Comparison of ENCODE assay signal across 13 mouse cellular contexts in genomic region chr15:79285399-79285798, GRCm38 (mm10). TPM values are rescaled to one million over a fixed set of nuclear protein-coding genes. Genes with fewer than 3 reads are reported as not detected.
DNase-seq lines count a peak whose midpoint lies in the region; ATAC-seq and TF ChIP-seq lines count a peak whose summit lies in the region.
"Had no signal": no experiment of that assay in that cellular context is flagged by ENCODE, and none has a peak within 500 bp of the region (broad histone marks: within the 10 kb centered on the region; RNA-seq: fewer than 3 reads in every experiment).

Gene Baiap2l2, minus strand, starts transcription at chr15:79285537.

- 72% methylated on average over 10 of the region's 10 CpGs for WGBS in heart, embryonic 16.5 days
- WGBS in heart, adult 2 months: 89% methylated on average over 10 of the region's 10 CpGs
- WGBS in intestine, postnatal 0 days: 41% methylated on average over 10 of the region's 10 CpGs
- WGBS in liver, postnatal 0 days (ENCODE audit: insufficient replicate concordance): 50% methylated on average over 10 of the region's 10 CpGs

- H3K36me3 ChIP-seq in heart, embryonic 16.5 days (ENCODE audit: control insufficient read depth, insufficient read depth): no peaks in the 10 kb centered on the region
- no peaks in the 10 kb centered on the region for H3K36me3 ChIP-seq in heart, adult 2 months (ENCODE audit: control insufficient read depth, insufficient read depth, low read length)
- H3K36me3 ChIP-seq in intestine, postnatal 0 days (ENCODE audit: control insufficient read depth, insufficient read depth): peaks cover 17% of the 10 kb centered on the region; the same call in 1 of the 2 replicates
- peaks cover 2% of the 10 kb centered on the region; the same call in 1 of the 2 replicates for H3K36me3 ChIP-seq in liver, postnatal 0 days (replicated peaks; ENCODE audit: insufficient read depth, low read length)

- intact Hi-C loops in heart, adult 2 months (cut with DNase I): loop anchor here (5.0 kb wide), 1 partner anchor 38 kb away; no protein-coding TSS in a partner anchor

- no peak for TF ChIP-seq POLR2A in heart, adult 2 months (IDR thresholded peaks at IDR 0.05; ENCODE audit: insufficient read depth, low read depth, low read length)

- no peak for TF ChIP-seq CTCF in heart, adult 2 months (IDR thresholded peaks at IDR 0.05)
- no peak for TF ChIP-seq CTCF in intestine, postnatal 0 days (IDR thresholded peaks at IDR 0.05; ENCODE audit: low read depth)
- TF ChIP-seq CTCF in liver, postnatal 0 days (IDR thresholded peaks at IDR 0.05; ENCODE audit: low read depth): no peak

- no peaks in the 10 kb centered on the region for H3K79me2 ChIP-seq in heart, adult 2 months (replicated peaks; ENCODE audit: control insufficient read depth, insufficient read depth, low read length)

- TF ChIP-seq EP300 in heart, adult 2 months (IDR thresholded peaks at IDR 0.05; ENCODE audit: insufficient read depth, low read depth, low read length): no peak
- no peak for TF ChIP-seq EP300 in liver, postnatal 0 days (IDR thresholded peaks at IDR 0.05; ENCODE audit: low read depth)

- no peak for DNase-seq in heart, adult 2 months
- DNase-seq in kidney, postnatal 25 days: peak; percentile 87 to 94
- DNase-seq in liver, postnatal 0 days: peak; percentile 72
- no peak for DNase-seq in right cerebral cortex, adult 18-20 months
- DNase-seq in embryo, embryonic 10.5 days (ENCODE audit: low spot score): no peak
- DNase-seq in layer of hippocampus, postnatal 25 days (ENCODE audit: extremely low spot score in 1 of 2, low spot score in 1 of 2): no peak
- DNase-seq: adrenal gland, postnatal 14 days; cerebellum, adult 11-12 months had no signal

- peaks cover 5% of the 10 kb centered on the region for H3K4me1 ChIP-seq in heart, embryonic 16.5 days (ENCODE audit: control insufficient read depth, insufficient read depth, low read length)
- H3K4me1 ChIP-seq in heart, adult 2 months (ENCODE audit: control insufficient read depth, insufficient read depth, low read length): no peaks in the 10 kb centered on the region
- peaks cover 18% of the 10 kb centered on the region; the same call in 1 of the 2 replicates for H3K4me1 ChIP-seq in intestine, postnatal 0 days (replicated peaks; ENCODE audit: control insufficient read depth, insufficient read depth, low read length)
- H3K4me1 ChIP-seq in liver, postnatal 0 days (ENCODE audit: insufficient read depth): peaks cover 20% of the 10 kb centered on the region
- H3K4me1 ChIP-seq: midbrain, embryonic 12.5 days; neural tube, embryonic 12.5 days had no signal

- no peak for ATAC-seq in heart, embryonic 16.5 days (replicated peaks; ENCODE audit: extremely low read depth, insufficient read depth, low FRiP score)
- peak; percentile 26 for ATAC-seq in intestine, postnatal 0 days
- peak; percentile 67 for ATAC-seq in liver, postnatal 0 days
- ATAC-seq: inflammation-experienced regulatory T-cells, adult 6 months had no signal

- H3K4me2 ChIP-seq in heart, embryonic 16.5 days (ENCODE audit: low read depth, low read length): no peak within 1 kb of the TSS
- peak within 1 kb of the TSS; percentile 62 for H3K4me2 ChIP-seq in intestine, postnatal 0 days (replicated peaks; ENCODE audit: low read depth)
- peak within 1 kb of the TSS; percentile 42 for H3K4me2 ChIP-seq in liver, postnatal 0 days (ENCODE audit: low read depth, low read length)
- H3K4me2 ChIP-seq: midbrain, embryonic 12.5 days; neural tube, embryonic 12.5 days had no signal

- H3K9me3 ChIP-seq in heart, embryonic 16.5 days (replicated peaks; ENCODE audit: control insufficient read depth, low read length): no peaks in the 10 kb centered on the region
- H3K9me3 ChIP-seq in intestine, postnatal 0 days (ENCODE audit: control insufficient read depth): no peaks in the 10 kb centered on the region
- no peaks in the 10 kb centered on the region for H3K9me3 ChIP-seq in liver, postnatal 0 days (ENCODE audit: low read length)
- H3K9me3 ChIP-seq: midbrain, embryonic 12.5 days; neural tube, embryonic 12.5 days had no signal

- no peak within 1 kb of the TSS for H3K4me3 ChIP-seq in heart, embryonic 16.5 days (ENCODE audit: low read length)
- no peak within 1 kb of the TSS for H3K4me3 ChIP-seq in heart, adult 2 months
- peak within 1 kb of the TSS; percentile 29 for H3K4me3 ChIP-seq in intestine, postnatal 0 days (ENCODE audit: low read depth, low read length)
- no peak within 1 kb of the TSS for H3K4me3 ChIP-seq in liver, postnatal 0 days (ENCODE audit: low read depth, low read length)
- H3K4me3 ChIP-seq: midbrain, embryonic 12.5 days; neural tube, embryonic 12.5 days had no signal

- no peaks in the 10 kb centered on the region for H3K27me3 ChIP-seq in heart, embryonic 16.5 days (ENCODE audit: control insufficient read depth, insufficient read depth, low read length)
- H3K27me3 ChIP-seq in heart, adult 2 months (ENCODE audit: control insufficient read depth, insufficient read depth, low read length): no peaks in the 10 kb centered on the region
- no peaks in the 10 kb centered on the region for H3K27me3 ChIP-seq in intestine, postnatal 0 days (replicated peaks; ENCODE audit: control insufficient read depth, insufficient read depth, low read length)
- no peaks in the 10 kb centered on the region for H3K27me3 ChIP-seq in liver, postnatal 0 days (ENCODE audit: insufficient read depth, low read length)
- H3K27me3 ChIP-seq: midbrain, embryonic 12.5 days; neural tube, embryonic 12.5 days had no signal

- H3K9ac ChIP-seq in heart, embryonic 16.5 days (ENCODE audit: low read length): no peak within 1 kb of the TSS
- no peak within 1 kb of the TSS for H3K9ac ChIP-seq in heart, adult 2 months (ENCODE audit: low read depth, low read length)
- peak within 1 kb of the TSS; percentile 35; the same call in 1 of the 2 replicates for H3K9ac ChIP-seq in intestine, postnatal 0 days (ENCODE audit: low read depth, low read length)
- peak within 1 kb of the TSS; percentile 21; the same call in 1 of the 2 replicates for H3K9ac ChIP-seq in liver, postnatal 0 days (replicated peaks)
- H3K9ac ChIP-seq: midbrain, embryonic 12.5 days; neural tube, embryonic 12.5 days had no signal

- H3K27ac ChIP-seq in heart, embryonic 16.5 days (ENCODE audit: low read length): no peak within 1 kb of the TSS
- no peak within 1 kb of the TSS for H3K27ac ChIP-seq in heart, adult 2 months
- peak within 1 kb of the TSS; percentile 86 for H3K27ac ChIP-seq in intestine, postnatal 0 days (ENCODE audit: low read depth, low read length)
- H3K27ac ChIP-seq in liver, postnatal 0 days (ENCODE audit: low read depth): no peak within 1 kb of the TSS
- H3K27ac ChIP-seq: midbrain, embryonic 12.5 days; neural tube, embryonic 12.5 days had no signal

RNA-seq across cellular contexts. Expression of gene Baiap2l2, which starts in this region (rescaled TPM):
- polyA plus RNA-seq in heart, embryonic 16.5 days (2015; fragmentation: Nextera tagmentation; extraction: Ambion mirVana): 14.2 and 17.3 TPM in 2 replicates
- total RNA-seq in heart, adult 2 months (2021): under 1 TPM; 0.78 to 0.84 TPM
- polyA plus RNA-seq in heart, adult 2 months (2012; rRNA removed): 0.70 and 2.9 TPM in 2 replicates
- 19.3 and 21.3 TPM in 2 replicates for polyA plus RNA-seq in intestine, postnatal 0 days (2015; fragmentation: Nextera tagmentation; extraction: Ambion mirVana)
- 1.2 and 2.1 TPM in 2 replicates for polyA plus RNA-seq in liver, postnatal 0 days (2015; fragmentation: Nextera tagmentation; extraction: Ambion mirVana)
- total RNA-seq in layer of hippocampus, postnatal 25 days (2021): 1 to 10 TPM; 3.3 to 4.2 TPM

Comparison
In these comparisons a context has a peak if more than half of its experiments do, and no peak if none do; other contexts are left out.
1. H3K9ac ChIP-seq: peak in intestine, postnatal 0 days (single experiment) and liver, postnatal 0 days (single experiment); none in heart, embryonic 16.5 days (single experiment) and heart, adult 2 months (single experiment).
2. DNase-seq: peak in kidney, postnatal 25 days (2 of 2) and liver, postnatal 0 days (single experiment); none in heart, adult 2 months (0 of 2), right cerebral cortex, adult 18-20 months (single experiment), embryo, embryonic 10.5 days (single experiment) and layer of hippocampus, postnatal 25 days (0 of 2).